Mouse (Mus musculus): Measurements from ENCODE around the gene Srpk2.
"Not testable (repeated sequence)": the region's sequence is repeated elsewhere in the genome, so short reads cannot be mapped to it uniquely, and the experiment has no call there.

Srpk2 gene

DNA sequence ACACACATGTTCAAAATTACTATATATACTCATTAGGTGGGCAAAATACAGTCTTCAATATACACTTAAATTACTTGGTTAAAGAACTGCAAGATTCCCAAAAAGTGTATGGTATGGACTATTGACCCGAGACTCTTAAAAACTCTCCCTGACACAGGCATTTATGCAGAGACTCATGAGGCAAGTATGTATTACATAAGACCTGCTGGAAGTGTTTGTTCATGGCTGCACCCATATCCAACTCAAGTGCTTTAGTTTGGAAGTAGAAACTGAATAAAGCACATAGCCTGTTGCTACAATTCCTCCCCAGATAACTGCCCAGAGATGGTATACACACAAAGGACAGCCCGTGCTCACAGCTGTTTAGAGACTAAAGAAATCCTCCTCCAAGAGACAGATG lies 123.2 kb downstream of the Srpk2 start:
- DNase-seq = no peak

DNA sequence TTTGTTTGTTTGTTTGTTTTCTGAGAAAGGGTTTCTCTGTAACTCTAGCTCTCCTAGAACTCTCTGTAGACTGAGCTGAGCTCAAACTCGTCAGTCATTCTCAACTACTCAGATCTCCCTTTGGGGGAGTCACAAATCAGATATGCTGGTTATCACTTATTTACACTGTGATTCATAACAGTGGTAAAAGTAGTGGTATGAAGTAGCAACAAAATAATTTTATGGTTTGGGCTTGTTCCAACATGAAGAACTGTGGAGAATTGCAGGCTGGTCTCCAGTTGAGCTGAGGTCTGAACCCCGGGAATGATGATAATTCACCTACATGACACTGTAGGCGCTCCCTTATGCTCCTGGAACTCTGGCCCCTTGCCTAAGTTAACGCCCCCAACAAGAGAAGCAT lies 124.2 kb downstream of the Srpk2 start:
- DNase-seq = no peak

DNA sequence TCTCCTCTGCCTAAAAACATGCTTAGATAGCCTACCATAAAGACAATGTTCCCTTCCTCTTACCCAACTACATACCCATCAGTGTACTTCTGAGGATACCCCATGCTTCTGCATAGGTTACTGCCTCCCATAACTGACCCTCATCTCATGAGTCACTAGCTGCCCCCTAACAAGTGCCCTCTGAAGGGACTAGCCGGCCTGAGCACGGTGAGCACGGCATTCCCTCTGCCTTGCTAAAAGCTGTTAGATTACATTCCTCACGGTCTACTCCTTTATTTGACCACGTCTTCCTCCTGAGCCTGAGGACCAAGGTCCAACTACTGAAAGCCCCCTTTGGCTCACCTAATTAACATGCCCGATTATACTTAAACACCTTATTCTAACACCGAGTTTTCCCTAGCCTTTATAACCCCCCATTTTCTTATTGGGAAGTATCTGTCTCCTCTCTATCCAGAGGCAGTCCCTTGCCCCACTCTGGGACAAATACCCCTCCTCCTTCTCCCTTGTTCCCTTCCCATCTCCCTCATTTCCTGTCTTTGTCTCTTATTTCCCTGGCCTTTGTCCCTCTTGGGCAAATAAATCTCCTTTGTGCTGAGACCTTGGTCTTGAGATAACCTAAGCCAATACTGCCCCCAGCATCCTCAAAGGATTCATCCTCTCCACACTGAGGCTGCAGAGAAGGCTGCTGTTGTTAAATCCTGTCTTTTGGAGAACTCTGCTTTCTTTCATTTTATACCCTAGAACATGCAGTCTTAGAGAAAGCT lies 128.2 kb downstream of the Srpk2 start:
- no peak for DNase-seq

DNA sequence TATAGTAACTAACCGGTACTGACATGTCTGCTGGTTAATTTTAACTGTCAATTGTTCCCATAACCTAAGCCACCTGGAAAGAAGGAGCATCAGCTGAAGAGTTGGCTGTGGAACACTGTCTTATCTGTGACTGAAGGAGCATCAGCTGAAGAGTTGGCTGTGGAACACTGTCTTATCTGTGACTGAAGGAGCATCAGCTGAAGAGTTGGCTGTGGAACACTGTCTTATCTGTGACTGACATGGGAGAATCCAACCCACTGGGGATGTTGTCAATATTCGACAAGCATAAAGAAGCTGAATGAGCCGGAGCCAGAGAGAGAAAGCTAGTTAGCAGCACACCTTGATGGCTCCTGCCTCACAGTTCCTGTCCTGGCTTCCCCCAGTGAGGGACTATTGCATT lies 131.1 kb downstream of the Srpk2 start:
- not testable (repeated sequence) for DNase-seq

DNA sequence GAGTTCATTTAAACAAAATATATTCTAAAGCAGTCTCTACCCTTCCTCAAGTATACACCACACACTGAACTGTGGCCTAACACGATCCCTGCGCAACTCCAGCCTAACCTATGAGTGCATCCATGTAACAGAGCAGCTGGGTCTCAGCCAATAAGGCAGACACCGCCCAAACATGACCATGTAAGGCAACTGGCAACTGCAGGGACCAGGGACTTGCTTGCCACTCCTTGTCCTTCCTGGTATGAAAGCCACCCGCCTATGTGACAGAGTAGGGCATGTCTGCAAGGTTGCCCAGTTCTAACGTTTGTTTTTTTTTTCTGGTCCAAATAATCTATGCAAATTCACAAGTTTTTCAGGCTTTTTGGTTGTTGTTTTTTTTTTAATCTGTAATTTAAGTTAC lies 132.7 kb downstream of the Srpk2 start:
- peak; percentile 10 for DNase-seq

DNA sequence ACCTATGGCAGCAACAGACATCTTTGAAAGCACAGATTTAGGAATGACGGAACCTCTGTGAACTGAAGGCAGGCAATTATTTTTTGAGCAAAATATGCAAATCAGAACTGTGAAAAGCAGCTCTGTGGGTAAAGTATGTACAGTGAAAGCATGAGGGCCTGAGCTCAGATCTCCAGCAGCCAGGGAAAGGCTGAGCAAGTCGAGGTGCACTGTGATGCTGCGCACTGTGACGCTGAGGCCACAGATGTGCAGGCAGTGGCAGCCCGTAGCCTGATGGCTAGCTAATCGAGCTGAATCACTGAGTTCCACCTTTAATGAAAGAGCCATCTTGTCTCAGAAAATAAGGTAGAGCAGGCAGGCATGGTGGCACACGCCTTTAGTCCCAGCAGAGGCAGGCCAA lies 148.7 kb downstream of the Srpk2 start:
- no peak for DNase-seq

DNA sequence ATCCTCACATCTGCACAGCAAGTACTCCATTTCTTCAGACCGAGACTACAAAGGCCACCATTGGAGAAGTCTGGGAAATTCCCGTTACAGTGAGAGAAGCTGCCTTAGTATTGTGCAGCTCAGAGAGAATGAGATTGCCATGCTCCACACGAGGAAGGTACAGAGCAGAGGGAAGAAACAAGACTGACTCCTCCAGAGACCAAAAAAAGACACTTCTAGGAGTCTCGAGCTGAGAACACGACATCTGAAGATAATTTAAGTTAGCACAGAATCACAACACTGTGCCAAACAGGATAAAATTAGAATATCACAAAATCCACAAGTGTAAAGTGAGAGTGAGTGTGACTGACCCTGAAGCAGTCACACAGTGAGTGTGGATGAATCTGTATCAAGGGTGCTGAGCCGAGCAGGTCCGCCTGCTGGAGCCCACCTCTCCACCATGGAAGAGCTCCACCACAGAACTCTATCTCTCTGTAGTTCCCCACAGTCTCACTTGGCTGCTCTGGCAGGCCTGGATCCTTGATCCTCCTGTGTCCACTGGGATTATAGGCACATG lies 152.8 kb downstream of the Srpk2 start:
- no peak for DNase-seq

DNA sequence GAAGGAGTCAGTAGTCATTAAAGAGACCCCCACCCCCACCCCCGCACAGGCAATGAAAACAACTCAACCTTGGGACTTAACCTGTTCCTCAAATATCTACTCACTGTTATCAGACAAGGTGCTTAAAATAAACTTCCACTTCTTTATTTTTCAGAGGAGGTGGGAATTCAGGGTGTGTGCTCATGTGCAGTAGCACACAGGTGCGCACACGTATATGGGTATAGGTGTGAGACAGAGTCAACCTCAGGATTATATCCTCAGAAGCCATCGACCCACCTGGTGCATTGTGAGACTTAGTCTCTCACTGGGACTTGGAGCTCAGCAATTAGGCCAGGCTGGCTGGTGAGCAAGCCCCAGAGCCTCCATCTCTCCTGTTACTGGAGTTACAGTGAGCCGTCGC lies 153.3 kb downstream of the Srpk2 start:
- no peak for DNase-seq

DNA sequence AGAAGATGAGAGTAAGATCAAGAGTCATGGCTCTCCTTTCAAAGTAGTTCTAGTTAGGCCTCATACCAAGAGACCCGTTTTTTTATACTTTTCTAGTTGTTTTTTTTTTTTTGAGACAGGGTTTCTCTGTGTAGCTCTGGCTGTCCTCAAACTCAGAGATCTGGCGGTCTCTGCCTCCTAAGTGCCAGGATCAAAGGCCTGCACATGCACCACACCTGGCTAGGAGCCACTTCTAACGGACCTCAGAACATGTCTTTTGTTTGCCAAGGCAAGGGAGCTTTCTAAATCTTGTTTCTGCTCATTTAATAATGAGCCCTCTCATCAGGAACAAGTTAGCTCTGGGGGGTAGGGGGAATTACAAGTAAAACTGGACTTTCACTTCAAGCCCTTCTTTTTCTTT lies 159.8 kb downstream of the Srpk2 start:
- no peak for DNase-seq

DNA sequence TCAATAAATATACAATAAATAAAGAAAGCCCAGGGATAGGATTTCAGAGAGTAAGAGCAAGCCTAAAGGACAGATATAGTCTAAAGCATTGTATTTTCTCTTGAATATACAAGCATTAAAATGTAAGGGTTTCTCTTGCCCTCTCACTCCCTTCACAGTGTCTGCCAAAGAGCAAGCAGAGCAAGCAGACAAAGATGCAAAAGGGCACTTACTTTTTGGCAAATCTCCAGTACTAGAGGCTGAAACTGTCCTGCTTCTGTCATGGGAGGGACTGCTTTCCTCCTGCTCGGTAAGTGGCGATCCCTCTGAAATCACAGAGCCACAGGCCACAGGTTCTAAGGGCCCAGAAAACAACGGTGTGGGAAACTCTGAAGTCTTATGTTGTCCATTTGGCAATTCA lies 160.5 kb downstream of the Srpk2 start:
- DNase-seq = no peak

DNA sequence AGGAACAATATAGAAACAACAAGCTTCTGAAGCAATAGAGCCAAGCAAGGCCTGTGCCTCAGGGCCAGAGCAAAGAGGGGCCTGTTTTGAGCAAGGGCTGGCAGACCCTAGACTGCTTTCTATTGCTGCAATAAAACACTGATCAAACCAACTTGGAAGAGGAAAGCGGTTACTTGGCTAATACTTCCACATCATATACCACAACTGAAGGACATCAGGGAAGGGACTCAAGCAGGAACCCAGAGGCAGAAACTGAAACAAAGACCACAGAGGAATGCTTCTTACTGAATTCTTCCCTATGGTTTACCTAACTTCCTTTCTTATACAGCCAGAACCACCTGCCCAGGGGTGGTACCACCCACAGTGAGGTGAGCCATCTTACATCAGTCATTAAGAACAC lies 162.8 kb downstream of the Srpk2 start:
- no peak for DNase-seq

DNA sequence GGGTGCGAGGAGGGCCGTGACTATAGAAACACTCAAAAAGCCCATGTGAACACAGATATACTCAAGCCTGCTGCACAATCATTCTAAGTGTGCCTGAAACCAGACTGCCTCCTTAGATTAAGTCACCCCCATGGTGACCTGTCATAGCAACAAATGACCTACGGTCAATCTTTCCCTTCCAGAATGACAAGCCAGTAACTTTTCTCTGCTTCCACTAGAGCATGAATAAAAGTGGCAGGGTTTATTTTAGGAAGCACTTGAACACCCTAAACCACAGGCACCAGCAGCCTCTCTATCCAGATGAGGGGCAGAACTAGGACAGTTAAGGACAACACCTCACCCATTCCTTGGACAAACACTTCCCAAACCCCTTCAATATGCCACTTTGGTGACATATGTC lies 164.7 kb downstream of the Srpk2 start:
- no peak for DNase-seq

DNA sequence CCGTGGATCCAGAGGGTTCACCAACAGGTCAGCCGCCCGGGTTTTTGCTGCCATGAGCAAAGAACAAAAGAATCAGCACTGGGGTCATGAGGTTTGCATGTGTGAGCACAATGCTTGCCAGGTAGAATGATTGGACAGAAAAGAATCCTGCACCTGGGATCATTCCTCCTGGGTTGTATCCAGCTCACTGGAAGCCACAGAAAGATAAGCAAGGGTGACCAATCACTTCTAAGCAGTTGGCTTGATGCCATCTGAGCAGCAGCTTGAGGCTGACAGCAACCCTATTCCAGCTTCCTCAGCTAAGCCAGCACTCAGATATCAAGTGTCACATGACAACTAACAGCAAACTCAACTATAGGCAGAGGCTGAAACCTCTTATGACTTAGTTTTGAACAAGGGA lies 165.7 kb downstream of the Srpk2 start:
- peak; percentile 27 for DNase-seq

DNA sequence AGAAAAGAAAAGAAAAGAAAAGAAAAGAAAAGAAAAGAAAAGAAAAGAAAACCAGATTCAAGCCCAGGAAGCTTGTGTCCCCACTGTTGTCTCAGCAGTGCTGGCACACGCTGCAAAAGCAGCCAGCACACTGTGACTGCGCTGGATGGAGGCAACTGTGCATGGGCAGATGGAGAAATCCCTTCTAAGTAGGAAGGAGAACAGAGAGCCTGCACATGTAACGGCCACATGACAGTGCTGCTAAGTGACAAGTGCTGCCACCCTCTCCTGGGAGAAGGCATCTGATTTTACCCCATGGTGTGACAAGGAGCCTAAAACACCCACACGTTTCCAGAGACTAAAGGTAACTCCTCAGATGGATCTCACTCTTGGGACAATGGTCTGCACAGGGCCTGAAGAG lies 166.6 kb downstream of the Srpk2 start:
- DNase-seq = no peak

DNA sequence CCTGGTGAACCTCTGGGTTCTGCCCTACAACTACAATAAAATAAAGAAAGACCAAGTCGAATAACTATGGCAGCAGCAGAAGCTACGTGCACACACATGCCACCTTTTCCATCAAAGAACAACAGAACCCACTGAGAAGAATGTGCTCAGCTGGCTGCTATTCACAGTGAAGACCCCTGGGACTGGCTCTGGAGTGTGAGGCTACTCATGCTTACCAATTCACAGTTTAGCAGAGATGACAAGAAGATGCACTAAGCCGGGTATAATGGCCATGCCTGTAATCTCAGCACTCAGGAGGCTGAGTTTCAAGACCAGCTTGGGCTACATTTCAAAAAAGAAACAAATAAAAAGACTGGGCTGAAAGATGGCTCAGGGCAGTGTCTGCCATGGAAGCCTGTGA lies 167.5 kb downstream of the Srpk2 start:
- DNase-seq = no peak

DNA sequence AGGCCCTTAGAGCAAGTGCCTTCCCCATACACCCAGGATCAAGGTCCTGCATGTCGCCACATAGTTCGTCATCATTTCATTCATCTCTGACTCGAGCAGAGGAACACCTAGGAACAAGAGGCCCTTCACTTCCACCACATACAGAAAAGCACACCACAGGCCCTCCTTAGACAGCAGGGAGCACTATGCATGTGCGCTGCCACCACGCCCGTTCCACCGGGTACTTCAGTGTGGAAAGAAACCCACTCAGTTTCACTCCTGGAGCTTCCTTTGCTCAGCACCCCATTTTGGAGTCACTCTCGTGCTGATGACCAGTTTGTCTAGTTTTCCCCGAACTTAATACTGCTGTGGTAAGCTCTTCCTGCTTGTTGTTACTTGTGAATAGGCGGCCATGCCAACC lies 169.4 kb downstream of the Srpk2 start:
- no peak for DNase-seq

DNA sequence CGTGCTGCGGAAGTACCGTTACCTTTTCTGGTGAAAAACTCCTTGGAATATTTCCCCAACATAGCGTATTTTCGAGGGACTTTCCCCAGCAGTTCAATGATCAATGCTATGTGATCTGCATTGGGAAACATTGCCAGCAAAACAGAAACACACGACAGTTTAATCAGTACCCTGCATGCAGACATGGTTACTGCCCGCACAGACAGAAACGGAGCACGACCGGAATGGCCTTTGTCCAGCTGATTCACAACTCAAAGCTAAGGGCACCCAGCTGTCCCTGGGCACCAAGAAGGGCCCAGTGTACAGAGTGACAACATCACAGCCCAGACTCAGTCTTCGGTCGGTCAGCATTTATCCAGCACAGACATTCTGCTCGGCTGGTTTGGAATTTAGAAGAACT lies 170.9 kb downstream of the Srpk2 start:
- no peak for DNase-seq

DNA sequence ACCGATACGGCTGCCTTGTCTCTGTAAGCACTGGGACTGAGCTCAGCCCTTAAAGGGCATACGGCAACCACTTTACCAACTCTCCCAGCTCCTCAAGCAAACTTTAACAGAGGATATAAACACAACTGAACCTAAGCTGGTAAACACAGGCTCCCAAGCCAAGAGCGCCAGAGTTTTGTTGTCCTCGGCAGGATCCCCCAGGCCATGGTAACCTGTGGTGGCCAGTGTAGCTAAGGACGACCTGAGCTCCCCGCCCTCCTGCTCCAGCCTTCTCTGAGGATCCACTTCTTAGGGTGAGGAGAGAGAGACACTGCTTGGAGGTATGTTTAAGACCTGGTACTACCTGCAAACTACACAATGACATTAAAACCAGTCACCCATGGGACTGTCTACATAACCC lies 171.9 kb downstream of the Srpk2 start:
- no peak for DNase-seq

DNA sequence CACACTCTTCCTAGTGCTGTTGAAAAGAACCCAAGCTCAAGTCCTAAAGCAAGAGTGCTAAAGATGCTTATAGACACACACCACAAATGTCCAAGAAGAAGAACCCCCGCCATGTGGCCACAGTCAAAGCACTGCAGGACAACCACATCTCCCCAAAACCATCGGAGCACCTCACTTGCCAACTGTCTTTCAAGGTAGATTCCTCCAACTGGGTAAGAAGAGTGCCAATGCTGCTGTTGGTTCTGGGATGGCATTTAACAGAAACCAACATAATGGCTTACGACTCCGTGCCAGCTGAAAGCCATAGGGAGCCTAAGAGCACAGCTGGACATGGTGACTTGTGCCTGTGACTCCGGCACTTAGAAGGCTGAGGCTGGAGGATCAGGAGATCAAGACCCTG lies 173.0 kb downstream of the Srpk2 start:
- DNase-seq = no peak

DNA sequence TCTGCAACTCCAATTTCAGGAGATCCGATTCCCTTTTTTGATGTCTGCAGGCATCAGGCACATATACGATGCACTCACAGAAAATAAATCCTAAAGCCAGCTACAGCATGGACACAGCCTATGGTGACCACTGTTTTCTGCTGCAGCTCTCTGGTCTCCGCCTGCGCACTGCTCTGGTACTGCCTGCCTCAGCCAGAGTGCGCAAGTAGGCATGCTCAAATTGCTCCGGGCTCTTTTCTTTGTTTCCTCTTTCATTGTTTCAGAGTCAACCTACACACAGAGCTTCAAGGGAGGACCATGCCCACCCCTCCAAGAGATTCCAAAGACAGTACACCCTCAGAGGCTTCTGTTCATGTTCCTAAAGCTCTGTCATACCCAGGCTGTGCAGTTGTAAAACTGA lies 175.8 kb downstream of the Srpk2 start:
- DNase-seq = no peak

DNA sequence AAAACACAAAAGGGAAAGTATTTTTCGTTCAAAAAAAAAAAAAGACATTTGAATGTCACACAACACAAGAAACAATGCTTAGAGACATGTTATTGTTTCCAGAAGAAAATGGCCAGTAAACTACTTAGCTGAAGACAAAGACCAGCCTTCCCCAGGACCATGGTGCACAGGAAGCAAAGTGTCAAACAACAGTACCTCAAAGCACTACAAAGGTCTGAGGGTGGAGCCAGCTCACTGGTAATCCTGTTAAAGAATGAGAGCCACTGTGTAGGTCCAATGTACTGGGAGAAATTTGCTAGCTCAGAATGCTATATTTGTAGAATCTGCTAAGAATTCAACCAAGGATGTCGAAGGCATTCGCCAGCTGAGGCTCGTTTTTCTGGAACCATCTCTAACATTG lies 177.2 kb downstream of the Srpk2 start:
- no peak for DNase-seq

DNA sequence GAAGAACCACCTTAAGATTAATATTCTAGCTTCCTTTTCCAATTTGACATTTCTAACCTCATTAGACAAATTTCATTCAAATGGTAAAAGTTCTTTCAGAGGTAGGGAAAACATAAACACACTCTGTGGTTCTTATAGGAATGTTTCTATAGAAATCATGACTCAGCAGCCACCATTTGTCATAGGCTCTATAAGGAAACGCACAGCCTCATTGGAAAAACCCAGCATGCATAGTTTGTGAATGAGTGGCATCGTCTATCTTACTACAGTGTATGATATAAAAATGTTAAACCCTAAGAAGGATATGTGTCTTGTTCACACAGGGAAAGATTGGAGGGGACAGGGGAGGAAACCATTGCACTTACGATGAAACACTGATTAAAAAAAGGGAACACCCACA lies 178.8 kb downstream of the Srpk2 start:
- no peak for DNase-seq

DNA sequence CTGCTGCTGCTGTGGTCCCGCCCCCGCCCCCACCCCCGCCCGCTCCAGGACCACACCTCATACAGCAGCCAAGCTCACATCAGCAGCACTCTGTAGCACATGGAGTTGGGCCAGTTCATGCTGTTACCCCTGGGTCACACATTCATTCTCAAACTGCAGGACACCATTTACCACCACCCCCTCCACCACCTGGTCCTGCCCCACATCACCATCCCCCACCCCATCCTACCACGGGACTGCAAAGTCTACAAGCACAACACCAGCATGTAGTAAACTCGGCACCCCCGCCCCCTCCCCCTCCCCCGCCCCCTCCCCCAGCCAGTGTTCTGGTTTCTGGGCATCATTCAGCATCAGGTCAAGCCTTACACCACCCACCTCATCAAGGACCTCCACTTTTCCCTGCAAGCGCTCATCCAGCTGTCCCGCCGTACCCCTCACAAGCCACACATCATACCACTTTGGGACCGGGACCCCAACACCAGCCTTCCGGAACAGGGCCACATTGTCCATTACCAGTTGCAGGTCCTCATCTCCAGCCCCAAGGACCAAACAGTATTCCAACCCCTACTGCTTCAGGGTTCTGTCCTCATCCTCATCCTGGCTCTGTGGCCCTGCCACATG lies 182.0 kb downstream of the Srpk2 start:
- no peak for DNase-seq

DNA sequence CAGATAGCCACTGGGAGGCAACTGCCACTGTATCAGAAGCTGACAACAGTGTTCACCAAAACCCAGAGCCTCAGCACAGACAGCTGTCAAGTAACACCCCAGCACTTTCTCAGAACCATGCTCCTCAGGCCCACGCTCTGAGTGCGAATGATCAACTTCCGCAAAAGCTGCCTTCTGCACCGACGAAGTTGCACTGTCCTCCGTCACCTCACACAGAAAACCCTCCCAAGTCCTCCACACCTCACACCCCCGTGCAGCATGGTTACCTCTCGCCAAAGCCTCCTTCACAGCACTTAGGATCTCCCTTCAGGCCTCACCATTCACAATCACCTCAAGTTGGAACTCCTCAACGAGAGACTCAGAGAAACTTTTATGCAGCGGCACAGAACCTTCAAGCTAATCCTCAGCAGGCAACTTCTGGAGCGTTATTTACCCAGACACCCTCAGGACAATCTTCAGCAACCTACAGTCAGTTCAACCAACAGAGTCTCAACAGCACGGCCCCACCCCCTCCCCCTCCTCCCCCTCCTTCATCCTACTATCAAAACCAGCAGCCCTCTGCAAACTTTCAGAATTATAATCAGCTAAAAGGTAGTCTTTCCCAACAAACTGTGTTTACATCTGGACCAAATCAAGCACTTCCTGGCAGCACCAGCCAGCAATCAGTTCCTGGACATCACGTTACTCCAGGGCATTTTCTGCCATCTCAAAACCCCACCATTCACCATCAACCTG lies 182.7 kb downstream of the Srpk2 start:
- DNase-seq = no peak

All from lung, postnatal 14 days (tissue).